Mouse (Mus musculus) megakaryocyte-erythroid progenitor cell, adult 5-6 weeks (primary cell): ENCODE results near the gene Osbpl11. TPM values are rescaled to one million over a fixed set of nuclear protein-coding genes. Genes with fewer than 3 reads are reported as not detected.

Experiments
- ATAC-seq: replicated peaks from 2 replicates; pipeline ENCODE4 v1.8.0; 2016; ENCODE audit warnings: mild to moderate bottlenecking, inconsistent platforms; ENCODE audit not compliant: severe bottlenecking, poor library complexity, low FRiP score, low TSS enrichment
- total RNA-seq, 2 experiments: library from RNA; stranded (forward) in 1 of 2; stranded (reverse) in 1 of 2; fragments of 200-1000, 215-1000 nt in 1 of 2; fragments of >200 nt in 1 of 2; fragmentation: Nextera tagmentation in 1 of 2; gene quantifications; 2 replicates each; pipeline ENCODE4 v1.2.3; 2014 to 2017

The Osbpl11 gene
- total RNA-seq, 2 experiments from 2014 or later: 7.4 to 10.9 TPM

DNA sequence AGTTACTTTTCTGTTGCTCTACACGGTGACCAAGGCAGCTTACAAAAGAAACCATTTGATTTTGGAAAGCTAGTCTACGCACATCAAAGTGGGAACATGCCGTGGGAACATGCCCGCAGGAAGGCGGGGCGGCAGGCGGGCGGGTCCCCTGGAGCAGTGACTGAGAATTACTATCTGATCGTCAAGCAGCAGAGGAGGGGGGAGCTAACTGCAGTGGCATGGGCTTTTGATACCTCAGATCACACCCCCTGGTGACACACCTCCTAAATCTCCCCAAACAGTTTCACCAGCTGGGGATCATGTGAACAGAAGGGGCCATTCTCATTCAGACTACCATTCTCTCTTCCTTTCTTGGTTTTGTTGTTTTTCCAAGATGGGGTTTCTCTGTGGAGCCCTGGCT lies 103.7 kb downstream of the Osbpl11 start:
- ATAC-seq: no peak

DNA sequence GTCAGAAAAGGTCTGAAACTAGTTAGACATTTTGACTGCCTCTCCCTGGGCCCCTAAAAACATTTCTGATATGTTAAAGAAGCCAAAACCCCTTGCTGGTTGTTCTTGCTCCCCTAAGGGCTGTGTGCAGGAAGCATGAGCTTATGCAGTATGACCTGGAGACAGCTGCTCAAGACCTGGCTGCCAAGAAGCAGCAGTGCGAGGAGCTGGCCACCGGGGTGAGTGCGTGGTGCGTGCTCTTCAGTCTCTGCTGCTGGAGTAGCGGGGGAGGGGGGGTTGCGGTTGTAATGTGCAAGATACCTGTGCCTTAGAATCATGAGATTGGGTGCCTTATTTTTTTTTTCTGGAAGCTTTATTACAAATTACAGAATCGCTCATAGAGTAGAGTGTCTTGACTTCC lies 105.1 kb downstream of the Osbpl11 start:
- no peak for ATAC-seq

DNA sequence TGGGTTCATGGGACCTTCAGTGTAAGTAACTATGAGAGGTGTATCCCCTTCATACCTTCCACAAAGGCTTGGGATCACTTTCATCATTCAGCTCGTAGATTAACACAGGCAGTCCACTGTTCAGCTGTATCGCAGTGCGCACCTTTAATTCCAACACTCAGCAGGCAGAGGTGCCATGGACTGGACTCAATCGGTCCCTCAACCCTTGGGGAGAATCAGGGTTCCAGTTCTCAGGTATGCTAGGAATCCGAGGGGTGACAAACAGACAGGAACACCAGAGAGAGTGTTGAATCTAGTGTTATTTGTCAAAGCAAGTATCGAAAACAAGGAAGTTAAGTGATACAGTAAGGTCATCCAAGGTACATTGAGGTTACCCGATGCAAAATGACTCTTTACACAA lies 107.4 kb downstream of the Osbpl11 start:
- ATAC-seq: no peak

Other genes with a start within 250 kb of the Osbpl11 start
- 1.4 TPM in 1 of 2 replicates, not detected in the other for gene Iqcg, start 128.9 kb upstream of the Osbpl11 start, total RNA-seq (2014; fragmentation: Nextera tagmentation)
- 0.04 and 0.89 TPM in 2 replicates for gene Iqcg, start 128.9 kb upstream of the Osbpl11 start, total RNA-seq (2017)
- gene Rpl35a, start 128.6 kb upstream of the Osbpl11 start, total RNA-seq (2014; fragmentation: Nextera tagmentation): 3,282 and 3,383 TPM in 2 replicates
- gene Rpl35a, start 128.6 kb upstream of the Osbpl11 start, total RNA-seq (2017): 1,974 and 2,153 TPM in 2 replicates
- 0.87 and 8.1 TPM in 2 replicates for gene Lmln, start 122.5 kb upstream of the Osbpl11 start, total RNA-seq (2014; fragmentation: Nextera tagmentation)
- 0.66 and 0.88 TPM in 2 replicates for gene Lmln, start 122.5 kb upstream of the Osbpl11 start, total RNA-seq (2017)
- gene Snx4, start 66.4 kb downstream of the Osbpl11 start, total RNA-seq (2014; fragmentation: Nextera tagmentation): 24.0 and 36.4 TPM in 2 replicates
- gene Snx4, start 66.4 kb downstream of the Osbpl11 start, total RNA-seq (2017): 47.9 and 56.7 TPM in 2 replicates
- gene Zfp148, start 195.8 kb downstream of the Osbpl11 start, total RNA-seq (2014; fragmentation: Nextera tagmentation): 25.8 and 34.8 TPM in 2 replicates
- 23.8 TPM in 2 replicates for gene Zfp148, start 195.8 kb downstream of the Osbpl11 start, total RNA-seq (2017)